Mouse (Mus musculus): ENCODE measurements at regions not wholly inside any gene's neighbourhood (a gene's known extent, or its start where the extent isn't known, plus 50 kb on each side); places are given as distances from the start of the nearest gene placed in this dataset.

DNA sequence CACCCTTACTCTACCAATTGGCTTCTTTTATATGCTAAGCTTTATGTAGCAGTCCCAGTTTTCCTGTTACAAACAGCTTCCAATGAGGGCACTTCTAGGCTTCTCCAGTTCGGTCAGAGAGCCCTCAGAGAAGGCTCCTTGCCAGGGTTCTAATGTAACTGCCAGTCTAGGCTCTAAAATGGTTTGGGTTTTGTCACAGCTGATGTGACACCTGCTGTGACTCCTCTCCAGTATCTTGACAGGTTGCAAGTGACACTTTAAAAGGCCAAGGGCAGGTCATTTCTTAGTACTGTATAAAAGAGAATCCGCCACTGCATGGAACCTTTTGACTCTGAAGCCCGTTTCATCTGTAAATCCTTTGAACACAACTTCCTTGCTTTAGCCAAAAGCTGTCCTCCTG is 54.0 kb upstream of the Nedd9 start:
- peak; percentile 46 for DNase-seq (ENCODE audit: low spot score)

DNA sequence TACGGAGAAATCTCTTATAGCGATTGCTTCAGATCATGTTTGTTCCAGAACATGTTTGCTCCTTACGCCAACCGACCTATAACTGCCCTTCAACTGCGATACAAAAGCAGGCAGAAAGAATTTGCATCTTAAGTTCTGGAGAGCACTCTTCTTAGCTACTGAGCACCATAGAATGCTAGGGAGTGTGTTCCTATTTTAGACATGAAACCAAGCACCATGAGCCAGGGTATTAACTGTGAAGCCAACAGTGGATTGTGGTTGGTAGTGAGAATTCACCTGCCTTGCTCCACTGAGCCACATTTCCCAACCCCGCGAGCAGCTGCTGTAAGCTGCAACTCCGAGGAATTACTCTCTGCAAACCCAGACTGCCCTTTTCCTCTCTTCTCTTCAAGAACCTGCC is 58.9 kb upstream of the Nedd9 start:
- DNase-seq (ENCODE audit: low spot score) = no peak

DNA sequence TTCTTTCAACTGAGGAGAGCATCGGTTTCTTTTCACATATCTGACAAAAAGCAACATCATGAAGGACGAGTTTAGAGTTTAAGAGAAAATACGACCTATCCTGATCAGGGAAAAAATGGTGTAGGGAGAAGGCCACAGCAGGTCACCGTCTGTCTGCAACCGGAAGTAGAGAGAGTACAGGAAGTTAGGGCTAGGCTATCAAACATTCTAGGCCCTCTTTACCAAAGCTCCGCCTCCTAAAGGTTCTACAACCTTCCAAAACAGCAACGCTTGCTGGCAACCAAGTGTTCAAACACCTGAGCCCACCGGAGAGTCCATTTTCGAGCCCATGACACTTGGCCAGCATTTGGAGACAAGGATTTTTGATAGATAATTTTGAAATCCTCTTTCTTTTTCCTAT is 59.2 kb upstream of the Tmem170b start:
- no peak for DNase-seq (ENCODE audit: low spot score)

DNA sequence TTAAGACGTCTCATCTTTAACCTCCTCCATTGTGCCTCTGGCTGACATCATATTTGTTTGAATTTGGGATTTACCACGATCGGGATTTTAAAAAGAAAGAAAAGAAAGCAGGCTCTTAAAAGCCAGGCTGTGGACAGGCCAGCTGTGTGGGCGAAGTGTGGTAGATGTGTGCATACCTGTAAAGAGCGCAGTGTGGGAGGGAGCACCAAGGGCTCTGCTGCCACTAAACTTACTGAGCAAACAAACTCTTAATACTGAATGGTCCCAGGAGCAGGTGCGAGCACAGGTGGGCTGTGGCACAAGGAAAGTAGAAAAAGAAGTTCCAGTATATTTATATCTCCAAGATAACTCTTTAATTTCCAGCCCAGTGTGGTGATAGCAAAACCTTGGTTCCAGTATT is 56.4 kb upstream of the Tmem170b start:
- DNase-seq (ENCODE audit: low spot score) = no peak

DNA sequence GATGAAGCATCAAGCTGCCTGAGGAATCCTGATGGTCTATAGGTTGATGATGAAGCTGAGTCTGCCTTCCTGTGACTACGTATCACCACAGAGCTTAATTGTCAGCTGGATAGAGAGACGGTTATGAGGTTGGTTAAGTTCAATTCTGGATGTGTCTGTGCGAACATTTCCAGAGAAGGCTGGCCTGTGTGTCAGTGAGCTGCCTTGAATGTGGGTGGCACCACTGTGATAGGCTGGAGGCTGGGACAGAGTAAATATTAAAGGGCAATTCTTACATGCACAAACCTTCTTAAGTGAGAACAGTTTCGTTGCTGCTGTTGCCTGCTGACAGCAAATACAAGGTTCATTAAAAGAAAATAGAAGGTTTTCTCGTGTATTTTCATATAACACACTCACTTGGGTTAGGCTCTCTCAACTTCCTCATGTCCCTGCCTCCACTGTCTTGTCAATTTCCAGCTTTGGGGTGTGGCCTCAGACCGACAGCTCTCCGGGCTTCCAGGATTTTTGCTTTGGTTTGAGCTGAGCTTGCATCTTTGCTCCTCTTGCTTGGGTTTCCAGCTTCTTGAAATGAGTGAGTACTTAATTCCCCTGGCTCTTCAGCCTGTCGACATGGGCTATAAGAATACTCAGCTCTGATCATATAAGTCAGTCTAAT is 55.3 kb upstream of the Tmem170b start:
- DNase-seq (ENCODE audit: low spot score) = no peak

DNA sequence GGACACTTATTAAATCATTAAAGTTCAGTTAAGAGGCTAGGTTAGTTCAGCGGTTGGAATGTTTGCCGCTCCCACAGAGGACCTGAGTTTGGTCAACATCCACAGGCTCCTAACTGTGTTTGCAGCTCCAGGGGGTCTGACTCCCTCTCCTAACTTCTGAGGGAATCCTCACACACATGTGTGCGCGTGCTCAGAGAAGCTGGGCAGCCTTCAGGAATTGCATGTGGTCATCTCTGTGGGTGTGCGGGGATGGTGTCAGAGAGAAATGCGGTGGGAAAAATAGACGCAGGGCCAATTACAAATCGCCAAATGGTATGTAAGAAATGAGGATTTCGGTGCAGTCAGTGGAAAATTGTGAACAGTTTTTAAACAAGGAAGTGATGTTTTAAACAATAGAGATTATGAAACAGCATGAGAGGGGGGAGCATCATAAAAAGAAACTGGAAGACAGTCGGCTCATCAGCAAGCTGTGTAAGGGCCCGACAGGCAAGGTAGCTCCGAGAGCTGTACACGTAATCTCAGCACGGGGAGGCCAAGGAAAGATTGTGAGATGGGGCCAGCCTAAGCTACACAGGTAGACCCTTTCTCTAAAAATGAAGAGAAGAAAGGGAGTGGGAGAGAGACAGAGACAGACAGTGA is 53.9 kb upstream of the Tmem170b start:
- no peak for DNase-seq (ENCODE audit: low spot score)

DNA sequence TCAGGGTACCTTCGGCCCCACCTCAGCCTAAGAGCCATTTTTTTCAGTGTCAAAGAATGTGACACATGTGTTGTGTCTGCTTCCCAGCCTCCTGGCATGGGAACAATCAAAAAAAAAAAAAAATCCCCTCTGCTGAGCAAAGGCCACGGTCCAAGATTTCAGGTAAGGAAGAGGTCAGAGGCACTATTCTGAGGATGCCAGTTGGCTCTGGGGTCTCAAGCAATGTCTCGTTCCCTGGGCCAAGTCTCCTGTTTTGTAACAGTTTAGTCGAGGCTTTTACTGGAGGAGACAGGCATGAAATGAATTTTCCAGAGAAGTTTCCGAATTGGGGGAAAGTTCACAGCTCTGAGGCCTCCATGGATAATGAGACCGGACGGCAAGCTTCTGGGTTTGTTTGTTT is 51.3 kb upstream of the Tmem170b start:
- DNase-seq (ENCODE audit: low spot score) = peak; percentile 9
